Mouse (Mus musculus): ENCODE measurements around the gene Rhpn2.
"Not testable (repeated sequence)": the region's sequence is repeated elsewhere in the genome, so short reads cannot be mapped to it uniquely, and the experiment has no call there.

The Rhpn2 gene

GRCm38 (mm10) chr7:35333692-35334526, at the start of gene Rhpn2:
Gene Rhpn2 (plus strand): TSS chr7:35334170.
- peak; percentile 100 for DNase-seq

GRCm38 (mm10) chr7:35293464-35293863, 40.5 kb upstream of the Rhpn2 start:
- DNase-seq, result peak in 1 of 2 experiments; percentile 10

GRCm38 (mm10) chr7:35295631-35296030, 38.3 kb upstream of the Rhpn2 start:
- no peak for DNase-seq

DNA sequence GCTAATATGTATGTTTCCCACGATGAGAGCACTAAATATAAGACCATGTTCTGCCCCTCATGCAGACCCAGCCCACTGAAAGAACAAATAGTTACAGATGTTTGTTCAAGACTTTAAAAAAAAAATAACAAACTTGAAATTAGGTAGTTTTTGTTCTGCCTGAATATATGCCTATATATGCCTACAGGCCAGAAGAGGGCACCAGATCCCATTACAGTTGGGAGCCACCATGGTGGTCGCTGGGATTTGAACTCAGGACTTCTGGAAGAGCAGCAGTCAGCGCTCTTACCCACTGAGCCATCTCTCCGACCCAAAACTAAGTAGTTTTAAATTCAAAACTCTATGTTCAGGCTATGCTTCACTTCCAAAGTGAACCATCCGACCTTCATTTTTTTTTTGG, 36.1 kb upstream of the Rhpn2 start:
- no peak for DNase-seq

- peak; percentile 25 to 35 for DNase-seq
These were observed 34.3 kb upstream of the Rhpn2 start for GRCm38 (mm10) chr7:35299656-35300055.

GRCm38 (mm10) chr7:35300792-35301191, 33.2 kb upstream of the Rhpn2 start:
- no peak for DNase-seq

DNA sequence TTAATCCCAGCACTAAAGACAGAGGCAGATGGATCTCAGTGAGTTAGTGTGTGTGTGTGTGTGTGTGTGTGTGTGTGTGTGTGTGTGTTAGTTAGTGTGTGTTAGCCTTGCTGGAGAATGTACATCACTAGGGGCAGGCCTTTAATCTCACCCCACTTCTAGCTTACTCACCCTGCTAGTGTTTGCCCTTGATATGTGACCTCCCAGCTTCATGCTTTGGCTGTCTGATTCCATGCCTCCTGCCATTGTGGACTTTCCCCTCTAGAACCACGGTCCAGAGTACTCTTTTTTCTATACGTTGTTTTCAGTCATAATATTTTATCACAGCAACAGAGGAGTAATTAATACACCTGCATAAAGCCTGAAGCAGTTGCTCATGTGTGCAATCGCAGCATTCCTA, 22.8 kb upstream of the Rhpn2 start:
- DNase-seq, result no peak

DNA sequence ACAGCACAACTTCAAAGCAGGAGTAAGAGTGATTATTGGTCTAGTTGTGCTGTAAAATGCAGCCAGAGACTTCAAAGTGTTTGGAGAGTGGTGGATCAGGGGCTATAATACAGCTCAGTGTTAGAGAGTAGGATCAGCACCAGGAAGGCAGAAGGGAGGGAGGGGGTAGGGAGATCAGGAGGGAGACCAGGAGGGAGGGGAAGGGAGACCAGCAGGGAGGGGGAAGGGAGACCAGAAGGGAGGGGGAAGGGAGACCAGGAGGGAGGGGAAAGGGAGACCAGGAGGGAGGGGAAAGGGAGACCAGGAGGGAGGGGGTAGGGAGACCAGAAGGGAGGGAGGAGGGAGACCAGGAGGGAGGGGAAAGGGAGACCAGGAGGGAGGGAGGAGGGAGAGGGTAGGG, 19.8 kb upstream of the Rhpn2 start:
- DNase-seq, result no peak

GRCm38 (mm10) chr7:35317729-35318609, 16.0 kb upstream of the Rhpn2 start, which contains the start of gene Gpatch1:
Gene Gpatch1 (minus strand): TSS chr7:35318440.
- peak; percentile 91 to 97 for DNase-seq

DNA sequence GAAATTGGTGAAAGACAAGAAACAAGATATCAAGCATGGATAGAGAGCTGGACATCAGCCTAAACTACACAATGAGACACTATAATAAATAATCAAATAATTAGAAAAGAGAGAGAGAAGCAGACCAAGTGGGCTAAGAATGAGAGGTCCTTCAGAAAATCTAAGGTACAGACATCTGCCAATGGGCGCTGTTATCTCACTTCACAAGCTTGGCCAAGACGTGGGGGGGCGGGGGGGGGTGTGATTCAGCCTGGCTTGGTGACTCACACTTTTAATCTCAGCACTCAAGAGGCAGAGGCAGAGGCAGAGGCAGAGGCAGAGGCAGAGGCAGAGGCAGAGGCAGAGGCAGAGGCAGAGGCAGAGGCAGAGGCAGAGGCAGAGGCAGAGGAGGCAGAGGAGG, 14.7 kb upstream of the Rhpn2 start:
- not testable (repeated sequence) for DNase-seq

DNA sequence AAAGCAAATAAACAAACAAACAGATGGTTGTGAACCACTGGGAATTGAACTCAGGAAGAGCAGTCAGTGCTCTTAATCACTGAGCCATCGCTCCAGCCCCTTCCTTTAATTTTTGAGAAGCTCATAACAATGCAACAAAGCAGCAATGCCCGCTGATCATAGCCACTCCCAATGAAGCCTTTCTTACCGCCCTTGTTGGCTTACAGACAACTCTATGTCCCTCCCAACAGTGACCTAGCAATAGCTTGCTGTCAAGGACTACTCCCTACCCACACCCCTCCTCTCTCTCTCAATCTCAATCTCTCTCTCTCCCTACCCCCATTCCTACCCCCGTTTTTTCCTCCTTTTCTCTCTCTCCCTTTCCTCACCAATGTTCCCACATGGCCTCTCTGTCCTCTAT, 14.2 kb upstream of the Rhpn2 start:
- no peak for DNase-seq

- DNase-seq, result no peak
These were observed 11.8 kb upstream of the Rhpn2 start for GRCm38 (mm10) chr7:35322161-35322560.

DNA sequence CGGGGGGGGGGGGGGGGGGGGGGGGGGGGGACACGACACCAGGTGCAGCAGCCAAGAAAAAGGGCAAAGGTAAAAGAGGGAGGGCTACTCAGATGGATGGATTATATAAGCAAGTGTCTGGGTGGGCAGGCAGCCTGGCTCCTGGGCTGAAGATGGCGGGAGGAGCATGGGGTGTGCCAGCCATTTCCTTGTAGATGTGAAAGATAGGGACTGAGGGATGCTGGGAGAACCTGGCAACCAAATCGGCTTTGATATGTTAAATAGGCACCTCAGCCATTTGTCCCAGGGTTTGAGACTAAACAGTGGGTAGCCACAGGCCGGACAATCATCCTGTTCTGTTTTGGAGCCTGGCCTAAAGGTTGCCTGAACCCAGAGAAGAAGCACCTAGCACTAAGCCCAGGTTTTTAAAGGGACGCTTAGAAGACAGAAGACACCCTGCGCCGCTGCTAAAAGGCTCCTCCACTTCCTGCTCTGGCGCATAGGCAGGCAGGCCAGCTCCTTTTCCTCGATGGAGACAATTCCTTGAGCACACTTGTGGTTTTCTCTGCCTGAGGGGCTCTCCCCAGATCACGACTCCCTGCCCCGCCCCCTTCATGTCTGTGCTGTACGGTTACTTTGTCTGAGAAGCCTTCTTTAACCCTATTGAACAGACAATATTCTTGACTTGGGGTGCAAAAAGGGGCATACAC, 11.1 kb upstream of the Rhpn2 start:
- no peak for DNase-seq

- no peak for DNase-seq
These were observed 2.4 kb upstream of the Rhpn2 start for GRCm38 (mm10) chr7:35331590-35331989.

DNA sequence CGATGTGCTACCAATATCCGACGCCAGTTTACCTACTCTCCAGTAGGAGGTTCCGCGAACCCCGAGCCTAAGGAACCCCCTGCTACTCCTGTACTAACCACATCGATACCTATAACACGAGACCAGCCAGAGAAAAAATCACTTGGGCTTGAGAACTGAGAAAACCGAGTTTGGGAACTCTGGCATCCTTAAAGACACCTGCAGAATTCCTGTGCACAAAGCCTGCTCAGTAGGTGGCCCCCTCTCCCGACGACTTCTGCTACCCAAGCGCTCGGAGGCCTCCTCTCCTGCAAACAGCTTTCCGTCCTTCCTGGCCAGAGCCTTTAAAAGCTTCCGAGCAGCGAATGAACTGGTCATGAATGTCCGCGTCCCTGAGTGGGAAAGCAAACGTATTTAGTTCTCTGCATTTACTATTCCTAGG, 729 bp upstream of the Rhpn2 start:
- peak in 1 of 2 experiments; percentile 56 for DNase-seq

DNA sequence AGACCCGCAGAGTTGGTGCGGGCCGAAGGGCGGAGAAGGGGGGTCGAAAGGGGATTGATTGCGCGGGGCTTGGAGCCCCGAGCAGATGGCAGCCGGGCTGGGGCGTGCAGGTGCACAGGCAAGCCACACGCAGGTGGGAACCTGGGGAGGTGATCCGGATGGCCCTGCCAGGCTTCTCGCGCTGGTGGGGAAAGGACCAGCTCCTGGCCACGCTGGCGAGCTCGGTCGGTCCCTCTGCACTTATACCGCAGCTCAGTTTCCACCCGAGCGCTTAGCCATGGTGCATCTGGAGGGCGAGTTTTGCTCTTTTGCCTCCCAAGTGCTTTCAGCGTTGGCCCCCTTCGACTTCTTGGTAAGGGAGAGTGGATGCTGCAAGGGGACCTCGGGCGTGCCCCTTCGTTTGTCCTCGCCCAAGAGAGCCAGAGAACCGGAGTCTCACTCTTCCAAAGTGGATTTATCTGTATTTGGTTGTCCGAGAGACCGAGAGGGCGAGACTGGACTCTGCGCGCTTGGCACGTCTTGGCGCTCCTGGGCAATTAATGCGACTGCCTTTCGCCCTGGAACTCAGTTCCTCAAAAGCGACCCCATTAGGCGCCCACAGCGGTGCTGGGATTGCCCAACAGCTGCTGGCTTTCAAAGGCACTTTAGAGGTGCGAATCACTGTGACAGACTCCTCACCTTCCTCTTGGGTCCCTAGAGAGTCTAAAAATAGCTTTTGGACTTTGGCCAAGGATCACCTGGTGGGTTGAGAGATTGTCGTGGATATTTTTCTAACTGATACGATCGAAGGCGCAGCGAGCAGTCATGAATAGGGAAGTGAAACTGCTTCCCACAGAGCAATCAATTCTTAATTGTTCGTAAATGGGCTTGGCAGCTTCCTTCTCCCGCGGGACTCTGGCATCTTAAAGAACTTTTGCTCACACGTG, 820 bp downstream of the Rhpn2 start:
- peak in 1 of 2 experiments; percentile 50 for DNase-seq

GRCm38 (mm10) chr7:35340196-35340595, 6.2 kb downstream of the Rhpn2 start:
- DNase-seq, result no peak

GRCm38 (mm10) chr7:35341282-35341681, 7.3 kb downstream of the Rhpn2 start:
- DNase-seq, result peak in 1 of 2 experiments; percentile 24

GRCm38 (mm10) chr7:35342498-35342897, 8.5 kb downstream of the Rhpn2 start:
- DNase-seq, result no peak

- DNase-seq, result no peak
These were observed 10.9 kb downstream of the Rhpn2 start for GRCm38 (mm10) chr7:35344785-35345330.

- no peak for DNase-seq
These were observed 14.1 kb downstream of the Rhpn2 start for GRCm38 (mm10) chr7:35347918-35348700.

Data from cerebellum, adult 18-20 months (tissue).